Mouse (Mus musculus): Measurements from ENCODE around the gene Gm10644.

Gene Gm10644

DNA sequence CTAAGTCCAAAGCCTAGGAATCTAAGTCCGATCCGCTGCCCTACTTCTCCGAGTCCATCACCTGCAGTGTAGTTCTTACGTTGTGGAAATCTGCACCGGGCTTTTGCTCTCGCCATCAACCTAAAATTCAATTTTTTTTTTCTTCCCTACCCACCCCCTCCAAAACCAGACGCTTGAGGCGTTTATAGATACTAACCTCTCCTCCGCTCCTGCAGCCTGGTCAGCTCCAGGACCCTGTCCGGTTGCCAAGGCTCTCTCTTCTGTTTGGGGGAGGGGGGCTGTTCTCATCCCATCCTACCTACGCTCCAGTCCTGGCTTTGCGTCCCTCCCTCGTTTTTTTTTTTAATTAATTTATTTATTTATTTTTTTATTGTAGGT is 56.0 kb downstream of the Gm10644 start:
- no peak for TF ChIP-seq GATA4 (IDR thresholded peaks at IDR 0.05; ENCODE audit: insufficient replicate concordance, low read length)

DNA sequence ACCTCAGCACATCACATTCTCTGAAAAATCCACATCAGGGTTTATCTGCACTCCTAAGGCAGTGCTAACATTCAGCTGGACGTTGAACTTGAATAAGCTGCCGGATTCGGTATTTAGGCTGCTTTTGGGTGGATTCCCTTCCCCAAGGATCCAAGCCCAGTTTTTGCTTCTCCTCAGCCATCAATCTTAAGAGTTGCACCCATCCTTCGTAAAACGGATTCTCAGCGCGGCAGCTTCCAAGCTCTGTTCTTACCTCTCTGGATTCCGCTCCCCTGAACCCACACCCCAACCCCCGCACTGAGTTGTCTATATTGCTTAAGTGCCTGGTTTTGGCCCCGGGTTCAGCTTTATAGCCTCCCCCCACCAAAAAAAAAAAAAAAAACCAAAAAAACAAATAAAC is 56.5 kb downstream of the Gm10644 start:
- no peak for TF ChIP-seq GATA4 (IDR thresholded peaks at IDR 0.05; ENCODE audit: insufficient replicate concordance, low read length)

DNA sequence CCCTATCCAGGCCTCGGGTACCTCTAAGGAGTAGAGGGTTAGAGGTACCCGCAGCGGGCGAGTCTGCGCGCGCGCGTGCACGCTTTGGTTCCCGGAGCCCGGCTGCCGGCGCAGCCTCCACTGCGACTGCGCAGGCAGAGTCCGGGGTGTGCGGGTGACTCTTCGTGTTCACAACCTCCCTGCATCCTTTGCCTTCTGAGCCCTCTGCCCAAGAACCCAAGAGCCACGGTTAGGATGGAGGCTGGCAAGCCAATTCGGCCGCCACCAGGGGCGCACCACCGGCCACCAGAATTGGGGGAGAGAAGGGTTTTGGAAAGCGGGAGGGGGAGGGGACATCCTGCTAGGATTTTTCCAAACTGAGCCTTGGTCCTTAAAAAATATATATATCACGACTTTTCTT is 57.8 kb downstream of the Gm10644 start:
- no peak for TF ChIP-seq GATA4 (IDR thresholded peaks at IDR 0.05; ENCODE audit: insufficient replicate concordance, low read length)

DNA sequence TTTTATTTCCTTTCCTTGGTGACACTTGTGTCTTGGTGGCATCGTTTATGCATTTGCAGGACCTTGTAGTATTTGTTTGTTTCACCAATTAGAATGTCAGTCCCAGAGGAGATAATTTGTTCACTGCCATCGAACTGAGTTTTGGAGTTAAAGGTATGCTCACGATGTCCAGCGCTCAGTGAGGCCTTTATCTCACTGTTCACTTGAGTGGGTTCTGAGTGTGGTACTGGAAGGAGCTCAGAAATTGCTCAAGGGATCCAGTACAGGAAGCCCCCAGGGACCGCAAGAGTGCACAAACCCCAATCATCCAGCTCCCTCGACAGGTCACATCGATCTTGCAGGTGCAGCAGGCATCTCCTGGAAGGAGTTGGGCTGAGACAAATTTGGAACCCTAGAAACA is 58.5 kb downstream of the Gm10644 start:
- TF ChIP-seq GATA4 (IDR thresholded peaks at IDR 0.05; ENCODE audit: insufficient replicate concordance, low read length): no peak

DNA sequence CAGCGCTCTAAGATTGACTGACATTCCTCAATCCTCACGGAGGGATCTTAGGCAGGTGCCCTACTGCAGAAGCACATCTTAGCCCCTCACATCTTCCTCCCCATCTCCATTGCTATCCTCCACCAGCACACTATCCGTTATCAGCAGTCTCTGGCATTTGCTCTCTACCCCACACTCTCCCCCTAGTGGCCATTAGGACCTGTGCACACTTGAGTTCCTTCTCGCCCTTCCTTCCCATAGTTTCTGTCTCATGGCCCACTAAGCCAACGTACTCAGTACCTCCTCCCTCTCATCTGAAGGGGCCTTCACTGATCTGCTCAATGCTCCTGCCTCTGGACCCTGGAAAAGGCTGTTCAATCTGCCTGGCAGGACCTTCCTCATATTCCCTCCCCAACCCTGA is 59.1 kb downstream of the Gm10644 start:
- TF ChIP-seq GATA4 (IDR thresholded peaks at IDR 0.05; ENCODE audit: insufficient replicate concordance, low read length): peak; percentile 52; the same call in 1 of the 2 replicates

DNA sequence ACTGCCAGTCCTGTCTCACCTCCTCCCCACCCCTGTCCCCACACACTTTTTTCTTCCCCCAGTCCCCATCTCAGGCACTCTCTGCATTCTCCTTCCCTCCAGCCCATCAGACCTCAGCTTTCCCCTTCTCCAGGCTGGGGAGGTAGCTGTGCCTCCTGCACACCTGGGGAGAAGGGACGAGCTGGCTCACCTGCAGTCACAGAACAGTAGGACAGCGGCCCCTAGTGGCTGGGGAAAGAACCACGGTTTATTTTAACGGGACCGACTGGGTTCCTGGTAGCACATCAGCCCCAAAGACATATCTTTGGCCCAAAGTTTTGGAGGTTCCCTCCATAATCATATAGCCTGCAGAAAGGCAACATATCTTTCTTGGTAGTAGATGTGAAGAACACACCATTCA is 61.1 kb downstream of the Gm10644 start:
- no peak for TF ChIP-seq GATA4 (IDR thresholded peaks at IDR 0.05; ENCODE audit: insufficient replicate concordance, low read length)

DNA sequence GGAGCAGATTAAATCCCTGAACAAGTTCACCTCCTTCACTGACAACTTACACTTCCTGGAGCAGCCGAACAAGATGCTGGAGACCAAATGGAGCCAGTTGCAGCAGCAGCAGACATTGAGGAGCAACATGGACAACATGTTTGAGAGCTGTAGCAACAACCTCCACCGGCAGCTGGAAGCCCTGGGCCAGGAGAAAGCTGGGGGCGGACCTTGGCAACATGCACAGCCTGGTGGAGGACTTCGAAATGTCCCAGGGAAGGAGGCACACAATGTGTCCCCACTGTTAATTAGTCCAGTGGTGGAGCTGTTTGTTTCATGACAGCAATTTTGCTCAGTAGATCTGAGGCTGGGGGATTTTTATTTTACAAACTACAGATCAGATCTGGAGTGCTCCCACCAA is 62.9 kb downstream of the Gm10644 start:
- no peak for TF ChIP-seq GATA4 (IDR thresholded peaks at IDR 0.05; ENCODE audit: insufficient replicate concordance, low read length)

DNA sequence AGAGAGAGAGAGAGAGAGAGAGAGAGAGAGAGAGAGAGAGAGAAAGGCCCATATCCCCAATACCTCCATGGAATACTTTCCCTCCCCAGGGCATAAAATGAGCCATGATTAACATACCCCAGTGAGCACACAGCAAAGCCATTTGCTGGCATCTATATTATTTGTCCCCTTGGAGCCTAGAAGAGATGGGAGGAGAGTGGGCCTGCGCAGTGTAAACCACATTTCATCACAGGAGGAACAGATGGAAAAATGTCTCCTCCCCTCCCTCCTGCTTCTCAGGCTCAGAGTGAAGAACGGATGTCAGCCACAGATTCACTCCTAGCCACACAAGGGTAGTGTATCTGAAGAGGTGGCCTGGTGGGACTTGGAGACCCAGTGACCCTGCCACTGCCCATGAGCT is 66.6 kb downstream of the Gm10644 start:
- no peak for TF ChIP-seq GATA4 (IDR thresholded peaks at IDR 0.05; ENCODE audit: insufficient replicate concordance, low read length)

Measured in liver, adult (tissue).